Mouse (Mus musculus) midbrain, embryonic 15.5 days (tissue): Measurements from ENCODE around the gene Il31ra. TPM values are rescaled to one million over a fixed set of nuclear protein-coding genes. Genes with fewer than 3 reads are reported as not detected.

ENCODE experiments used
- ATAC-seq: fragments of 200-750 bp; cut with Nextera tagmentation; replicated peaks from 2 replicates; pipeline ENCODE4 v1.8.0; 2017; ENCODE audit warnings: moderate TSS enrichment
- H3K27ac ChIP-seq: fragments of 300-500 bp; sonication (generic); 2 replicates; pipeline ENCODE4 v1.5.1; 2015; ENCODE audit warnings: mild to moderate bottlenecking, inconsistent platforms
- H3K27me3 ChIP-seq: fragments of 300-500 bp; sonication (generic); replicated peaks from 2 replicates; pipeline ENCODE4 v1.6.1; 2015; ENCODE audit warnings: inconsistent platforms
- H3K36me3 ChIP-seq: fragments of 300-500 bp; sonication (generic); replicated peaks from 2 replicates; pipeline ENCODE4 v1.6.1; 2015; ENCODE audit warnings: inconsistent platforms
- H3K4me1 ChIP-seq: fragments of 300-500 bp; sonication (generic); 2 replicates; pipeline ENCODE4 v1.6.1; 2015; ENCODE audit warnings: inconsistent platforms
- H3K4me2 ChIP-seq: fragments of 300-500 bp; sonication (generic); 2 replicates; pipeline ENCODE4 v1.6.1; 2015; ENCODE audit warnings: inconsistent platforms, mild to moderate bottlenecking, moderate library complexity
- H3K4me3 ChIP-seq: fragments of 300-500 bp; sonication (generic); 2 replicates; pipeline ENCODE4 v1.5.1; 2015; ENCODE audit warnings: mild to moderate bottlenecking, inconsistent platforms
- H3K9ac ChIP-seq: fragments of 300-500 bp; sonication (generic); 2 replicates; pipeline ENCODE4 v1.6.1; 2015; ENCODE audit warnings: mild to moderate bottlenecking, inconsistent platforms
- H3K9me3 ChIP-seq: fragments of 300-500 bp; sonication (generic); 2 replicates; pipeline ENCODE4 v1.6.1; 2016; ENCODE audit warnings: inconsistent platforms
- WGBS: fragments of 180-500 bp; shearing (Covaris S2); methylation state at CpG from one replicate; pipeline ENCODE4 v1.1.7; 2015; ENCODE audit warnings: mixed read lengths; 5-methylcytosine and 5-hydroxymethylcytosine counted together
- polyA plus RNA-seq: library from polyadenylated mRNA; unstranded; fragments of >200 nt; fragmentation: Nextera tagmentation; extraction: Ambion mirVana; gene quantifications from 2 replicates; pipeline ENCODE4 v1.2.1, GENCODE M21; 2015

Gene Il31ra
- polyA plus RNA-seq, 1 experiment from 2014 or later: not detected

DNA sequence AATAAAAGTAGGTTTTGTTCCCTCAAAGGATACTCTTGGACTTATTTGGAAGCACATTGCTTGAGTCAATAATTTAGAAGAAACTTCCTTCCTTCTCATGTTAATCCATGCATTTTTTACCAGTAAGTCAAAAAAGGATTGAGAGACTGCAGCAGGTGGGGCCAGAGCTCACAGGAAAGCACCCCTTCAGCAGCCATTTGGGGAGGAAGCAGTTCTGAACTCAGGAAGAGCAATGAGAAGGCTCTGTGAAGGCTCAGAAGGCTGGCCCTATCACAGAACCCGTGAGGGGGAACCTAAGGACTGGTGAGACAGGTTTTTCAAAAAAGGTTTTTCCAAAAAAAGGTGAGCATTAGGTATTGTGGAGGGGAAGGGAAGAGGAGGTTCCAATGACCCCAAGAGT lies 79.6 kb downstream of the Il31ra start:
- Histone ChIP-seq H3K27me3 (no peaks in the 10 kb centered on the region), H3K4me1 (no peaks in the 10 kb centered on the region), H3K4me3 (no peak overlapping the region), H3K9ac (no peak overlapping the region), H3K4me2 (no peak overlapping the region), H3K36me3 (no peaks in the 10 kb centered on the region), H3K9me3 (0 out of 2 replicates have a peak, but pooled peaks cover 5% of the 10 kb centered on the region), H3K27ac (no peak overlapping the region)
- 66% methylated on average over 1 of the region's 1 CpGs for whole genome bisulfite sequencing
- ATAC-seq: no peak

DNA sequence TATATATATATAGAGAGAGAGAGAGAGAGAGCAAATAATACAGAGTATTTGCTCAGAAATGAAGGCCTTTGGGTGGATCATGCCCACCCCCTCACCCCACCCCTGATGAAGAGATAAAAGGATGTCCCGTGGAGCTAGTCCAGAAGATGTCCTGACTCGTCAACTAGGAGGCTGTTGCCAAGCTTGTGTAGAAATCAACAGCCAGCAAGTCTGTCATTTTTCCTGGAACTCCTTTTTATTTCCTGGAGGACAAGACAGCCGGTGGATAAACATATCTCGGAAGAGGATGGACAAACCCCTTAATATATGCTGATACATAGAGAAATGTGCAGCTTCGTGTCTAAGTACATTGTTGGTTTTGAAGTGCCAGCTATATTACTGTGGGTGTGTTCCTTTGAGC lies 81.3 kb downstream of the Il31ra start:
- H3K27me3 ChIP-seq: no peaks in the 10 kb centered on the region
- H3K36me3 ChIP-seq: no peaks in the 10 kb centered on the region
- no peak overlapping the region for H3K27ac ChIP-seq
- no peak for ATAC-seq
- H3K9ac ChIP-seq: no peak overlapping the region
- 91% methylated on average over 5 of the region's 5 CpGs for WGBS
- no peak overlapping the region for H3K4me3 ChIP-seq
- no peaks in the 10 kb centered on the region for H3K4me1 ChIP-seq
- H3K9me3 ChIP-seq: no peaks in the 10 kb centered on the region
- H3K4me2 ChIP-seq: no peak overlapping the region

DNA sequence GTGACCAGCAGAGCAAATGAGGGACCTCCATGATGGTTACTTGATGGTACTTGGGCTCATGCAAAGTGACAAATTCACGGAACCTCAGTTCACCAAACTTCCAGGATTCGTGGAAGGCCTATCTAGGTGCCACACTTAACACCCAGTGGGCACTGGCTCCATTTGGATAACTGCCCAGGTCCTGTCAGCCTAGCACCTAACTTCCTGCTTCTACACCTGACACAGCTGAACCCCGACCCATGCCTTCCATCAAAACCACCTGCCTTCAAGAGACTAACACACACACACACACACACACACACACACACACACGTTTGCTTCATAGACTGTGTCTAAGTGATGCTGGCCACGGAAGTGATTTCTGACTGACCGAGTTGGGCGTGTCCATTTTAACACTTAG lies 82.3 kb downstream of the Il31ra start:
- no peak overlapping the region for H3K4me2 ChIP-seq
- H3K4me3 ChIP-seq: no peak overlapping the region
- no peaks in the 10 kb centered on the region for H3K4me1 ChIP-seq
- no peaks in the 10 kb centered on the region for H3K36me3 ChIP-seq
- no peak overlapping the region for H3K9ac ChIP-seq
- H3K27me3 ChIP-seq: no peaks in the 10 kb centered on the region
- no peaks in the 10 kb centered on the region for H3K9me3 ChIP-seq
- no peak for ATAC-seq
- no peak overlapping the region for H3K27ac ChIP-seq
- 94% methylated on average over 7 of the region's 7 CpGs for WGBS

DNA sequence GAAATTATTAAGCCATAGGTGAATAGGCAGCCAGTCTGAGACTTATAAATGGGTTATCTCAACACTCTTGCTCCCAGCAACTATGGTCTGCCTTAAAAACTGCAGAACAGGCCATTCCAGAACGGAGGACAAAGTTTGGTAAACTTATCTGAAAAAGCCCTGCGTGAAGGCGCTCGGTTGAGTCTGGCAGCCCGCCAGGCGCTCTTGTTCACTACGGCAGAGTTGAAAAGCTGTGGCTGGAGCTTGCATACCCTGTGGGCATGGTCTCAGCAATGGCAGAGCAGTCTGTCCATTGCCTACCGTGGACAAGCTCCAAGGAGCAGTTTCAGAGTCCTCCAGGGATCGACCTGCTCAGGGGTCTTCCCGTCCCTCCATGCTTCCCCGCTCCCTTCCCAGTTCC lies 82.9 kb downstream of the Il31ra start:
- no peak overlapping the region for H3K27ac ChIP-seq
- H3K27me3 ChIP-seq: no peaks in the 10 kb centered on the region
- no peaks in the 10 kb centered on the region for H3K9me3 ChIP-seq
- WGBS: 81% methylated on average over 11 of the region's 11 CpGs
- no peak overlapping the region for H3K9ac ChIP-seq
- H3K36me3 ChIP-seq: no peaks in the 10 kb centered on the region
- H3K4me1 ChIP-seq: no peaks in the 10 kb centered on the region
- H3K4me2 ChIP-seq: no peak overlapping the region
- no peak overlapping the region for H3K4me3 ChIP-seq
- no peak for ATAC-seq

DNA sequence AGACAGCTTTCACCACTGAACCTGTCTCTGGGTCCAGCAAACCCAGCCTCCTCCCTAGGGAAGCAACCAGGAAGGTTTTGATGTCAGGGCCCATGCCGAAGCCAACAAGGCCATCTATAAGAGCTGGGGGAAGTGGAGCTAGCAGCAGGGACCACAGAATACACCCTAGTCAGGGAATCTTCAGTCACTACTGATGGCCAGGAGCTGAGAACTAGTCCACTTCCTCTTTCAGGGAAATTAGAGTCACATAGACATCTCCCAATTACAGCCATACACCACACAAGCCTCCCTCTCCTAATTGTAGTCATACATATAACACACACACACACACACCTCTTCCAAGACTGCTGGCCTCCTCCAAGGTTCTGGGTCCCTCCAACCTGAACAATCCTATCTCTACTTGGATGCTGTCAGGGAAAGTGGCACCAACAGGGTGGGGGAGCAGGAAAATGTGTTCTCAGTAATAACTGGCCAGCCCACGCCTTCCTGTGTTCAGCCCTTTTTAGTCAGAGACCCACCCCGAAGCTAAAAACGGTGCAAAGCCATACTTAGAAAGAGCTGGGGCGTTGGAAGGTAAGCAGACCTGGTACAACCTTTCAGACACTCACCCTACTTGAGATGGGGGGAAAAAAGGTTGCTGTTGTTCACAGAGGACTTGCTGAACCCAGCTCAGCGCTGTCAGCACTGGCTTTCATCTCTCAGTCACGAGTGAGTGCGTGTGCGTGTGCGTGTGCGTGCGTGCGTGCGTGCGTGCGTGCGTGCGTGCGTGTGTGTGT lies 83.5 kb downstream of the Il31ra start:
- Histone ChIP-seq H3K9me3 (no peaks in the 10 kb centered on the region), H3K4me1 (no peaks in the 10 kb centered on the region), H3K36me3 (no peaks in the 10 kb centered on the region), H3K4me2 (no peak overlapping the region), H3K4me3 (no peak overlapping the region), H3K9ac (no peak overlapping the region), H3K27ac (no peak overlapping the region), H3K27me3 (no peaks in the 10 kb centered on the region)
- ATAC-seq: no peak
- 94% methylated on average over 19 of the region's 19 CpGs for WGBS

DNA sequence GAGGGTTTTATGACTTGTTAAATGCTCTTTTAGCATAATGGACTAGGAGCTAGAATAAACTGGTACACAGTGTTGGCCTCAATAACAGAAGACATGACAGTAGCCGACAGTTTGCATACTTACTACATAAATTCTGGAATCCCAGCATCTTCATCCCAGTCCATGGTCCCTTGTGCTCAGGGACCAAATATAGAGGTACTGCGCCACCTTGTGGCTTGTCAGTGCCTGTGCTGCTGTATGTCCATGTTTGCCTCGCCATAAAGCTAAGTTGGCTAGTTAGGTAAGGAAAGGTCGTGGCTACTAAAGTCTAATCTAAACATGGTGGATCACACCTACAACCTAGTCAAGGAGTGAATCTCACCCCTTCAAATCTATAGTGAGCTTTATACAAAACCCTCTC lies 84.7 kb downstream of the Il31ra start:
- peak; percentile 79 for ATAC-seq
- Histone ChIP-seq H3K4me3 (no peak overlapping the region), H3K4me1 (no peaks in the 10 kb centered on the region), H3K27ac (no peak overlapping the region), H3K36me3 (0 out of 2 replicates have a peak, but pooled peaks cover under 1% of the 10 kb centered on the region), H3K9me3 (no peaks in the 10 kb centered on the region), H3K9ac (no peak overlapping the region), H3K27me3 (no peaks in the 10 kb centered on the region), H3K4me2 (no peak overlapping the region)
- WGBS: 29% methylated on average over 4 of the region's 4 CpGs

DNA sequence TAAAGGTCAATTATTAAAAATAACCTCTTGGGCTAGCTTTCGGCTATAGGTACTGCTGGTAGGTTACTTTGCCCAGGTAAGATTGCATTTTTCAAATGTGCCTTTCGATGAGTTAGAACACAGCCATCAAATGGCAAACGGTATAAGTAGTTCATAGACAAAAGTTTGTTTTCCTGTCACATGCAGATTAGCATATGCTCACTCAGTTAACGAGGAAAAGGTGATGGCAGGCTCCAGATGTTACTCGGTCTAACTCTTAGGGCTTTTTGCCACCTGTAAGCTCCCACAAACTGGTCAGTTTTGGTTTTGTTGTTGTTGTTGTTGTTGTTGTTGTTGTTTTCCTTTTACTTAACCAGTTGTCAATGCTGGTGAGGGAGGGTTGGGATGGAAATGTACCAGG lies 85.7 kb downstream of the Il31ra start:
- 89% methylated on average over 5 of the region's 5 CpGs for WGBS
- Histone ChIP-seq H3K27me3 (no peaks in the 10 kb centered on the region), H3K36me3 (0 out of 2 replicates have a peak, but pooled peaks cover 3% of the 10 kb centered on the region), H3K4me3 (no peak overlapping the region), H3K9me3 (no peaks in the 10 kb centered on the region), H3K27ac (no peak overlapping the region), H3K4me2 (no peak overlapping the region), H3K4me1 (no peaks in the 10 kb centered on the region), H3K9ac (no peak overlapping the region)
- ATAC-seq: no peak

DNA sequence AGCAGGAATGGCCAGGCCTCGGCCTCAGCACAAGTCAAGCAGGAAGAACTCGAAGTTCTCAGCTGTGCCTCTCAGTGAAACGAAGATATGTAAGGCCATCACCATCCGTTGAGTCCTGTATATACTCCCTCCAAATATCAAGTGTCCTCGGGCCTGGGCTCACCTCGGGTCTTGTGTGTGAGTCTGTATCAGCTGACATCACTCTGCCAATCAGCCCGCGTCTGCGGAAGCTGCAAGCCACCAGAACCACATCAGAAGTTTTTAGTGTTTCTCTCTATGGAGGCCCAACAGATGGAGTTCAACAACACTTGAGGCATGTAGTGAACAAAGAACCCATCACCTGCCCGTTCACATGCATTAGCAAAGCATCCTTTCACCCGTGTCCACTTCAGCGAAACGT lies 86.5 kb downstream of the Il31ra start:
- ATAC-seq: no peak
- no peak overlapping the region for H3K4me3 ChIP-seq
- WGBS: 87% methylated on average over 13 of the region's 13 CpGs
- no peaks in the 10 kb centered on the region for H3K27me3 ChIP-seq
- no peak overlapping the region for H3K27ac ChIP-seq
- H3K36me3 ChIP-seq: 0 out of 2 replicates have a peak, but pooled peaks cover 4% of the 10 kb centered on the region
- no peaks in the 10 kb centered on the region for H3K9me3 ChIP-seq
- H3K4me2 ChIP-seq: no peak overlapping the region
- H3K4me1 ChIP-seq: no peaks in the 10 kb centered on the region
- no peak overlapping the region for H3K9ac ChIP-seq

DNA sequence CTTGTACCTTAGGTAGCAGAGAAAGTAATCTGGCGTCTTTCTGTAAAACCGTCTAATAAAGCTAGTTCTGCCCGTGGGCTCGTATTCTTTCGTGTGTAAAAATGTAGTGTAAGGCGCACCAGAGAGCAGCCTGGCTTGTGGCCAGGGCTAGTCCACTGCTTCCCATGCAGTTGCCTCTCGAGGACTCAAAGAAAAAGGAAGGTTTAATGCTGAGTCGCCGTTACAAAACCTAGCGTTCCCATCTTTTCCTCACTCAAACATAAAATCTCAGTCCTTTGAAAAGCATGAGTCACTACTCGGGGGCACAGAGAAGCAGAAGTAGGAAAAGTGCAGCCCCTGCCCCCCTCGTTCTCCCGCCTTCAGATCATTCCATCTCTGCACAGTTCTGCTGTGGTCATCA lies 87.4 kb downstream of the Il31ra start:
- Histone ChIP-seq H3K9me3 (no peaks in the 10 kb centered on the region), H3K4me2 (no peak overlapping the region), H3K4me3 (no peak overlapping the region), H3K27ac (no peak overlapping the region), H3K4me1 (no peaks in the 10 kb centered on the region), H3K9ac (no peak overlapping the region), H3K36me3 (0 out of 2 replicates have a peak, but pooled peaks cover 6% of the 10 kb centered on the region), H3K27me3 (no peaks in the 10 kb centered on the region)
- ATAC-seq: no peak
- 84% methylated on average over 13 of the region's 13 CpGs for WGBS

DNA sequence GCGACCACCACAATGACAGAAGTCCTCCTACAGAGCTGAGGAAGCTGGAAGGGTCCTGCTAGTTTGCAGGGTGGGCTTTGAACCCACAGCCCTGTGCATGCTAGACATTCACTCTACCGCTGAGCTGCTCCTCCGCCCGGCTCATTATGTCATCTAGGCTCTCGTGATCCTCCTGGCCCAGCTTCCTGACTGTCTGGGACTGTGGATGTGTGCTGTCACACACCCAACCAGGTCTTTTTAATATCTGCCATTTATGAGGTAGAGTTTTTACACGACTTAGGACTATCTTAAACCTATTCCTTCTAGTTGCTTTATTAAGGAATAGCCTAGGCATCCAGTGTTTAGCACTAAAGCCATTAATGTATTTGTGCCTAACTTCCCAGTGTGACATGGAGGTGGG lies 88.7 kb downstream of the Il31ra start:
- Histone ChIP-seq H3K27me3 (no peaks in the 10 kb centered on the region), H3K9me3 (no peaks in the 10 kb centered on the region), H3K9ac (no peak overlapping the region), H3K4me2 (no peak overlapping the region), H3K36me3 (peaks cover 12% of the 10 kb centered on the region; the same call in 1 of the 2 replicates), H3K27ac (no peak overlapping the region), H3K4me1 (no peaks in the 10 kb centered on the region), H3K4me3 (no peak overlapping the region)
- no peak for ATAC-seq
- 94% methylated on average over 6 of the region's 6 CpGs for WGBS

DNA sequence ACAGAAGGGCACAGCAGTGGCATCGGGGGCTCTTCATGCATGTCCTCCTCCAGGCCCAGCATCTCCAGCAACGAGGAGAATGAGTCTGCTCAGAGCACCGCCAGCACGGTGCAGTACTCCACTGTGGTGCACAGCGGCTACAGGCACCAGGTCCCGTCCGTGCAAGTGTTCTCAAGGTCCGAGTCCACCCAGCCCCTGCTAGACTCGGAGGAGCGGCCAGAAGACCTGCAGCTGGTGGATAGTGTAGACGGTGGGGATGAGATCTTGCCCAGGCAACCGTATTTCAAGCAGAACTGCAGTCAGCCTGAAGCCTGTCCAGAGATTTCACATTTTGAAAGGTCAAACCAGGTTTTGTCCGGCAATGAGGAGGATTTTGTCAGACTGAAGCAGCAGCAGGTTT lies 90.3 kb downstream of the Il31ra start:
- no peak overlapping the region for H3K9ac ChIP-seq
- H3K4me1 ChIP-seq: no peaks in the 10 kb centered on the region
- no peak overlapping the region for H3K27ac ChIP-seq
- no peak overlapping the region for H3K4me2 ChIP-seq
- 94% methylated on average over 13 of the region's 13 CpGs for WGBS
- H3K4me3 ChIP-seq: no peak overlapping the region
- no peak for ATAC-seq
- H3K27me3 ChIP-seq: no peaks in the 10 kb centered on the region
- no peaks in the 10 kb centered on the region for H3K9me3 ChIP-seq
- peaks cover 18% of the 10 kb centered on the region for H3K36me3 ChIP-seq

DNA sequence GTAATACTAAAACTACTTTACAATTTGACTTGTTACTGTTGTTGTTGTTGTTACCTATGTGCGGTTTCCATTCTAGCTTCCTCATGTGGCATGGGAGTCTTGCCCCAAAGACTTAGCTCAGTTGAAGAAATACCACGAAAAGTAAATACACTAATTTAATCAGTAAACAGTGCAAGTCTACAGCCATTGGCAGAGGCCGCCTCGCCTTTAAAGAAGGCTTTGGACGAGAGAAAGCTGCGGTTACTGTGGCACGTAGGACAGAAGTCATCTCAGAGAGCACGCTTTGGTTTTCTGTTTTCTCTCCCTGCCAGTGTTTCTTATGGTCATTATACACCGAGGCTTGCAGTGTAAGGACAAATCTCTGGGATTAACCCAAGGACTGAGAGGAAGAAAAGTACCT lies 93.7 kb downstream of the Il31ra start:
- 92% methylated on average over 9 of the region's 9 CpGs for WGBS
- no peaks in the 10 kb centered on the region for H3K4me1 ChIP-seq
- no peaks in the 10 kb centered on the region for H3K27me3 ChIP-seq
- ATAC-seq: no peak
- H3K9me3 ChIP-seq: no peaks in the 10 kb centered on the region
- H3K9ac ChIP-seq: no peak overlapping the region
- H3K4me2 ChIP-seq: no peak overlapping the region
- H3K36me3 ChIP-seq: peaks cover 26% of the 10 kb centered on the region
- no peak overlapping the region for H3K4me3 ChIP-seq
- no peak overlapping the region for H3K27ac ChIP-seq

DNA sequence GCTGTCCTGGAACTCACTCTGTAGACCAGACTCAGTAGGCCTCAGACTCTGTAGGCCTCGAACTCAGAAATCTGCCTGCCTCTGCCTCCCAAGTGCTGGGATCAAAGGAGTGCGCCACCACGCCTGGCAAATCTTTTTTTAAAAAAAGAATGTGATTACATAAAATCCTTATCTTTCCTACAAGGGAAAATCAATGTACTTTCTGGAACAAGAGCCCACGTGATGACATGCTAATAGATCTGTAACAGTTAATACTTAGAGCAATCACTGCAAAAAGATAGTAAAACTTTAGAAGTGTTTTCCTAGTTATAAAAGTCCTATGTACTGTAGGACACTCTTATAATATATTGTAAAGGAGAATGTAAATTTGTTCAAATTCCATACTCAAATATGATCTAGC lies 94.1 kb downstream of the Il31ra start:
- no peak overlapping the region for H3K27ac ChIP-seq
- no peaks in the 10 kb centered on the region for H3K9me3 ChIP-seq
- H3K4me2 ChIP-seq: no peak overlapping the region
- no peak overlapping the region for H3K4me3 ChIP-seq
- peaks cover 26% of the 10 kb centered on the region for H3K36me3 ChIP-seq
- H3K4me1 ChIP-seq: no peaks in the 10 kb centered on the region
- no peaks in the 10 kb centered on the region for H3K27me3 ChIP-seq
- no peak for ATAC-seq
- 96% methylated on average over 4 of the region's 4 CpGs for WGBS
- H3K9ac ChIP-seq: no peak overlapping the region
